Mouse (Mus musculus): ENCODE results near the gene Slc35f3. TPM values are rescaled to one million over a fixed set of nuclear protein-coding genes. Genes with fewer than 3 reads are reported as not detected.
A peak's percentile ranks its signal among the peaks of the same experiment; 100 is the strongest.

Slc35f3 gene
- not detected for total RNA-seq (2022)

- no peak for DNase-seq (ENCODE audit: low spot score)
These were observed at the start of gene Slc35f3 for GRCm38 (mm10) chr8:126298296-126299093. Gene Slc35f3, plus strand, starts transcription at chr8:126298558.

- no peak for DNase-seq (ENCODE audit: low spot score)
These were observed 47.9 kb upstream of the Slc35f3 start for GRCm38 (mm10) chr8:126250486-126250885.

GRCm38 (mm10) chr8:126256585-126257391 lies 41.6 kb upstream of the Slc35f3 start:
- no peak for DNase-seq (ENCODE audit: low spot score)

GRCm38 (mm10) chr8:126257392-126257681 lies 41.0 kb upstream of the Slc35f3 start:
- DNase-seq (ENCODE audit: low spot score) = no peak

GRCm38 (mm10) chr8:126258175-126258781 lies 40.1 kb upstream of the Slc35f3 start:
- peak; percentile 7 for DNase-seq (ENCODE audit: low spot score)

- no peak for DNase-seq (ENCODE audit: low spot score)
These were observed 33.2 kb upstream of the Slc35f3 start for GRCm38 (mm10) chr8:126265186-126265585.

GRCm38 (mm10) chr8:126267118-126267517 lies 31.2 kb upstream of the Slc35f3 start:
- DNase-seq (ENCODE audit: low spot score) = no peak

GRCm38 (mm10) chr8:126269733-126270132 lies 28.6 kb upstream of the Slc35f3 start:
- DNase-seq (ENCODE audit: low spot score) = no peak

- no peak for DNase-seq (ENCODE audit: low spot score)
These were observed 25.9 kb upstream of the Slc35f3 start for GRCm38 (mm10) chr8:126272445-126272844.

GRCm38 (mm10) chr8:126273066-126273465 lies 25.3 kb upstream of the Slc35f3 start:
- DNase-seq (ENCODE audit: low spot score) = no peak

- DNase-seq (ENCODE audit: low spot score) = no peak
These were observed 23.4 kb upstream of the Slc35f3 start for GRCm38 (mm10) chr8:126274866-126275360.

GRCm38 (mm10) chr8:126275886-126276285 lies 22.5 kb upstream of the Slc35f3 start:
- DNase-seq (ENCODE audit: low spot score) = no peak

- no peak for DNase-seq (ENCODE audit: low spot score)
These were observed 6.4 kb upstream of the Slc35f3 start for GRCm38 (mm10) chr8:126291951-126292350.

GRCm38 (mm10) chr8:126297284-126297845 lies 993 bp upstream of the Slc35f3 start:
- DNase-seq (ENCODE audit: low spot score) = peak; percentile 7

- no peak for DNase-seq (ENCODE audit: low spot score)
These were observed 975 bp downstream of the Slc35f3 start for GRCm38 (mm10) chr8:126299333-126299732.

GRCm38 (mm10) chr8:126300350-126300749 lies 2.0 kb downstream of the Slc35f3 start:
- no peak for DNase-seq (ENCODE audit: low spot score)

- DNase-seq (ENCODE audit: low spot score) = no peak
These were observed 3.2 kb downstream of the Slc35f3 start for GRCm38 (mm10) chr8:126301580-126301979.

GRCm38 (mm10) chr8:126307164-126307563 lies 8.8 kb downstream of the Slc35f3 start:
- DNase-seq (ENCODE audit: low spot score) = no peak

GRCm38 (mm10) chr8:126309015-126309414 lies 10.7 kb downstream of the Slc35f3 start:
- DNase-seq (ENCODE audit: low spot score) = peak; percentile 4

- DNase-seq (ENCODE audit: low spot score) = no peak
These were observed 26.6 kb downstream of the Slc35f3 start for GRCm38 (mm10) chr8:126324931-126325330.

GRCm38 (mm10) chr8:126326136-126326535 lies 27.8 kb downstream of the Slc35f3 start:
- DNase-seq (ENCODE audit: low spot score) = no peak

GRCm38 (mm10) chr8:126326731-126327130 lies 28.4 kb downstream of the Slc35f3 start:
- no peak for DNase-seq (ENCODE audit: low spot score)

Measured in heart, adult 8-10 months (tissue).